Mouse (Mus musculus) spleen, postnatal 14 days (tissue): Measurements from ENCODE around the gene Pck1.
"Not testable (repeated sequence)": the region's sequence is repeated elsewhere in the genome, so short reads cannot be mapped to it uniquely, and the experiment has no call there.

Experiments
- DNase-seq, 2 experiments: peaks; one replicate each; pipeline ENCODE4 v3.0.0; 2021 to 2022; ENCODE audit warnings: low spot score in 2 of 2

Pck1 gene

DNA sequence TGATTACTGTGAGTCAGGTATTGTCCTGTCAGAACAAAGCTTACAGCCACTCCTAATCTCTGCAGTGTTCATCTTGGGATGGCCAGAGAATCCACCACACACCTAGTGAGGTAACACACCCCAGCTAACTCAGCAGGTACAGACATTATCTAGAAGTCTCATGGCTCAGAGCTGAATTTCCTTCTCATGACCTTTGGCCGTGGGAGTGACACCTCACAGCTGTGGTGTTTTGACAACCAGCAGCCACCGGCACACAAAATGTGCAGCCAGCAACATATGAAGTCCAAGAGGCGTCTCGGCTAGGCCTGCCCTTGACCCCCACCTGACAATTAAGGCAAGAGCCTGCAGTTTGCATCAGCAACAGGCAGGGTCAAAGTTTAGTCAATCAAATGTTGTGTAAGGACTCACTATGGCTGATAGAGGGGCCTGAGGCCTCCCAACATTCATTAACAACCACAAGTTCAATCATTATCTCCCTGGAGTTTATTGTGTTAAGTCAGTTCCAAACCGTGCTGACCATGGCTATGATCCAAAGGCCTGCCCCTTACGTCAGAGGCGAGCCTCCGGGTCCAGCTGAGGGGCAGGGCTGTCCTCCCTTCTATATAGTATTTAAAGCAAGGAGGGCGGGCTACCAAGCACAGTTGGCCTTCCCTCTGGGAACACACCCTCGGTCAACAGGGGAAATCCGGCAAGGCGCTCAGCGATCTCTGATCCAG lies at the start of gene Pck1:
Gene Pck1 (plus strand): TSS at position 613 of the 716 bp plus-strand sequence.
- DNase-seq: no peak

DNA sequence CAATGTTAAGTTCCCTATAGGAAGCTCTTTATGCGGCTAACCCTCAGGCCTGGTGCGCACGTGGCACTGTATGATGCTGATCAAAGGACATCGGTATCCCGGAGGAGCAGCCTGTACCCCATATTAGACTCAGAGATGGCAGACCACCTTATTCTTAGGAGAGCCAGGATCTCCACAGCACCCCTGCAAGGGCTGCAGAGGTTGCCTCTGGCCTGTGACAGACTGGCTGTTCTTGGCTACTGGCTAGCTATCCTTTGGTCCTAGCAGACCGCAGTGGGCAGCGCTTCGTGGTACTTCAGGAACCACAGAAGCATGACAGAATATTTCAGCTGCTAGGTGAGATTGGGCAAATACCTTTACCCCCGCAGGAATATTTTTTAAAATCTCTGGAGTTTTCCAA lies 46.4 kb upstream of the Pck1 start:
- DNase-seq: no peak

DNA sequence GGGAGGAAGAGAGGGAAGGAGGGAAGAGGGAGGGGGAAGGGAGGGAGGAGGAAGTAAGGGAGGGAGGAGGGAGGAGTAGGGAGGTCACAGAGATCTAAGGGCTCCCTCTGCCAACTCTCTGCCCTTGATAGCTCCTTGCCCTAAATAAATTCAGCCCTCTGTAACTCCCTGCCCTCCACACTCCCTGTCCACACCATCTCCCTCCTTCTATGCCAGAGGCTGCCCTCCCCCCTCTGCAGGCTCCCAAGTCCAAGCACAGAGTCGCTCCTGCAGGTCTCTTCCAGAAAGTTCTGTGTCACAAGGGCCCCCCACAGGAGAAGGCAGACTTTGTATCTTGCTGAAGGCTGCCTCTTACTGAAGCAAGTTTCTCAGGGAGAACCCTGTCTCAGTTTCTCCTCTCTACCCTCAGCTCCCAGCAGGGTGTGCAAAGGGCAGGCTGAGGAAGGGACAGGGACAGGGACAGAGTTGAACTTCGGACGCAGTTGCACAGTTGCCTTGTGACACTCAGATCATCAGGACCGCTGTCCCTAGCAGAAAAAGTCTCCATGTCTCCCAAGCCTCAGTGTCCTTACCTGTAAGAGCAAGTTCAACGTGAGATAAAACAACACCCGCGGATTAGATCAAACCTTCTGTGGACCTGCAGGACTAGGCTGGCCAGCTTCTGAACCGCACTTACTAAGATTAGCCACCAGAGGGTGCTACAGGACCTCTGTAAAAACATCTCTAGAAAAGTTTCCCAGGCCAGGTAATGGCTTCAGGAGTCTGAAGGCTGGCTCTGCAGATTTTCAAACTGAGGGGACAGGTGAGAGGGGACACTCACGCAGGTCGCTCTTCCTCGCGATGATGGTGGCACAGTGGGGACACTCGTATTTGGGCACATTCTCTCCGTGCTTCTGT lies 45.7 kb upstream of the Pck1 start:
- DNase-seq: peak in 1 of 2 experiments; percentile 44

DNA sequence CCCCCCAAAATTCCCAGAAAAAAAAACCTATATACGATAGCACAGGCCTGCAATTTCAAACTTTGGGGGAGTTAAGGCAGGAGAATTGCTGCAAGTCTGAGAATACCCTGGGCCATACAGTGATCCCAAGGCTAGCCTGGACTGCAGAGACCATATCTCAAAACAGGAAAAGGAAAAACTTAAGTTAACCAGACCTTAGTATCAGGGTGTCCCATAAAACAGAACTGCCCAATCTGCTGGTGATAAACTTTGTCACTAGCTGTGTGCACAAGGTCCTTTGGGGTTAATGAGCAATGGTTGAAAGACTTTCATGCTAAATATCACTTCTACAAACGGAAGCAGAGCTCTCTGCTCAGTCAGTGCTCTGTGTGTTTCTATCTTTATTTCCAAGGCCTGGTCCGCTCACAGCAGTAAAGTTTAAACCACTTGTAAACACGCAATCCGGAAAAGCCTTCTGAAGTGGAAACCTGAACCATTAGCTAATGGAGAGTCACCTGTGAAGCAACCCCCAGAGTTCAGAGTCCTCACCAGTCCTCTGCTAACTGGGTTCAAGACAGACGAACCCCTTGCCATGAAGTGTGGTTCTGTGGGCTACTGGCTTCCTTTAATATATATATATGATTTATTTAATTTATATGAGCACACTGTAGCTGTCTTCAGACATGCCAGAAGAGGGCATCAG lies 44.2 kb upstream of the Pck1 start:
- DNase-seq: no peak

DNA sequence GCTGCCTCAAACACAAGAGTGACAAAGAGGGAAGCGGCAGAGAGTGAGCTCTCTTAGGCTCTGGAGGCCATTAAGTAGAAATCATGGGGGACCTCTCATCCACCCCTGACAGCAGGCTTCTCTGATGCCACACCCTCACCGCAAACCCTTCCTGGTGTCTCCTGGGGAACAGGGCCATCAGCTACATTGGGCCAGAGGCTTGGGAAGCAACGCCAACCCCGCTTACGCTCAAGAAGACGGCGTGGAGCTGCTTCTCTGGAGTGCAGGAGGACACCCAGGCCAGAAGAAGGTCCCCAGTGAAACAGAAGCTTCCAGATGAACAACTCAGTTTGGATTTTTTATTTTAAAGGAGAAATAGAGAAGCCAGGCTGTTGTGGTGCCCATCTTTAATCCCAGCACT lies 43.3 kb upstream of the Pck1 start:
- no peak for DNase-seq

DNA sequence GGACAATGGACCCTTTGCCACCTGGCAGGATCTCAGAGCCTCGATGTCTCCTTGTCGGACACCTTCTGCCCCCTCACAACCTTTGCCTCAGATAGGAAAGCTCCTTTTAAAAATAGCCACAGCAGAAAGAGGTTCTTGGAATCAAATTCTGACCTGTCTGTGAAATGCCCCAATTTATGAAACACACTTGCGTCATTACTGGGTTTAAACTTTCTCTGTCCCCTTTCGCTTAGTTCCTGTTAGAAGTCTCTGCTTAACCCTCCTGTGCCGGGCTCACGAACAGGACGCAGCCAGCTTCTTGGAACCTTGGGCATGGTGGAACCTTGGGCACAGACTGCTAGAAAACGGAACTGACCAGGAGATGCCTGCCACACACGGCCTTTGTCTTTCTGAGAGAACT lies 42.3 kb upstream of the Pck1 start:
- no peak for DNase-seq

DNA sequence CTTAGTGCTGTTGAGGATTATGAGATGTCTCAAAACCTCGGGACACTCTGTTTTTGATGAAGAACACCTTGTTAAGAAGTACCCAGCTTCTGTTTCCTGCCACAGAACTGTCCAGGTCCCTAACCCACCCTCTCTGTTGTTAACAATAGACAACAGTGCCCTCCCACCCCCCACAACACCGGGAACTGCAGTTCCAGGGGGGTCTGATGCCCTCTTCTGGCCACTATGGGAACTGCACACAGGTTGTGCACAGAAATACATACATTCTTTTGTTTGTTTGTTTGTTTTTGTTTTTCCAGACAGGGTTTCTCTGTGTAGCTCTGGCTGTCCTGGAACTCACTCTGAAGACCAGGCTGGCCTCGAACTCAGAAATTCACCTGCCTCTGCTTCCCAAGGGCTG lies 39.1 kb upstream of the Pck1 start:
- DNase-seq: not testable (repeated sequence)

DNA sequence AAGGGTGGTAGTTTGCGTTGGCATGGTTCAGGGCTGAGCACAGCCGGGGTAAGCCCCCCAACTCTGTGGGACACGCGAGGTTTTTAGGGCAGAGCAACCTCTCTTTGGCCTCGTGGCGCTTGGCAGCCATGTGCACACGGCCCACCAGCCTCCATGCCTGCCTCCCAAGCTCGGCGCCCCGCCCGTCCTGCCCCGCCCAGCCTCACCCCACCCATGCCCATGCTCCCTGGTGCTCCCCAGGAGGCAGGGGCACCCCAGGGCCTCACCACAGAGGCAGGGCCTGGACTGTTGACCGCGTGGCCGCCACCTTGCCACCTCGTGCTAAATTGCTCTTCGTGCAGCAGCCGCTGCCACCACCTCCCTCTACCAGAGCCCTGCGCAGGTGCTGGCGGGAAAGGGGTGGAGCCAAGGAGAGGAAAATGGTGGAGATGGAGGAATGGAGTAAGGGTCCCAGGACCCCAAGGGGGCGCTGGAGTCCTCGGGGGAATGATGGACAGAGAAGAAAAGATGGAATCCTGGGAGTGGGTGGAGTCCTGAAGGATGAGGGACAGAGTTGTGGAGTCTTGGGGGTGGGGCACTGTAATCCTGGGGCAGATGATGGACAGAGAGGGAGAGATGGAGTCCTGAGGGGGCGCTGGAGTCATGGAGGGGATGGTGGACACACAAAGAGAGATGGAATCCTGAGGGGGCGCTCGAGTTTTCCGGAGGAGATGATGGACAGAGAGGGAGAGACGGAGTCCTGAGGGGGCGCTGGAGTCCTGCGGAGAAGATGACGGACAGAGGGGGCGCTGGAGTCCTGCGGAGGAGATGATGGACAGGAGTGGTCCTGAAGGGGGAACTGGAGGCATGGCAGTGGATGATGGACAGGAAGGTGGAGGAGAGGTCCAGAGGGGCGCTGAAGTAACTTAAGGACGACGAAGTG lies 33.6 kb upstream of the Pck1 start, which contains the start of gene Ctcfl:
Gene Ctcfl (minus strand): TSS at position 503 of the 922 bp plus-strand sequence.
- no peak for DNase-seq

DNA sequence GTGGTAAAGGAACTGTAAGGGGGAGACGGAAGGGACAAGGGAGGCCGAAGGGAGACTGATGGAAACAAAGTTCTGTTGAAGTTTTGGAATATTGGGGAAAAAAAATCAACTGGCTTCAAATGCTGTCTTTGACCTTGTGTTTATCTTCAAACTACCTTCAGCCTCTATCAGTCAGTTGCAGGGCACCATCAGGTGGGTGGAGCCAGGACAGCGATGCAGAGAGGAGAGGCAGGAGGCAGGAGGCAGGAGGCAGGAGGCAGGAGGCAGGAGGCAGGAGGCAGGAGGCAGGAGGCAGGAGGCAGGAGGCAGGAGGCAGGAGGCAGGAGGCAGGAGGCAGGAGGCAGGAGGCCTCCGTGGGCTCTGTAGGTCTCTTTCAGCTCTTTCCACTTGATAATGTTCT lies 32.7 kb upstream of the Pck1 start:
- DNase-seq: peak; percentile 48 to 49

DNA sequence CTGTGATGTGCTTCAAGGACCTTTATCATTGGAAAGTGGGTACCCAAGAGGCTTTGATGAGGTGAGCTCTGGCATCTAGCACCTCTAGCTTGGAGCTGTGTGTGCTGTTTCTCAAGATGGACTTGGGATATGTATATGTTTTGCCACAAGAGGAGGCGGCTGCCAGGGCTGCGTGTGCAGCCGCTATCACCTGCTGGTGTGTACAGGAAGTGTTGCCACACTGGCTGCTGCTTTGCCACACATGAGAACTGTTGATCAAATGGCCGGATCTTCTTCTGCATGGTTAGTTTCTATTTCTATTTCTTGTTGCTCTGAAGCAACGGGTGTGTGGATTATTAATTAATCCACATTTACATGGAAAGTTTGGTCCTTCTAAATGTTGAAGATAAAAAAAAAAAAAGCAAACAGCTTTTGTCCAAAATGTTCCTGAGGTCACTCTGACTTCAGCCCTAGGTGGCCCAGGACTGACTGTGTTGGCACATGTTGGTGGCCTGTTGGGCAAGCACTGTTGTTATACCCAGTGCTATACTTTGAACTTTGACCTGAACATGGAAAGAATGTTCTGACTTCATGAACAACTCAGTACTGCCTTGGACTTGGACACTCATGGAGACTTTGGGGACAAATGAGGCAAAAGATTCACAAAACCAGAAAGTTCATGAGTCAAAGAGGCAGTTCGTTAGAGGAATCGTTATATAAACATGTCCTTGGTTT lies 28.7 kb upstream of the Pck1 start:
- no peak for DNase-seq

DNA sequence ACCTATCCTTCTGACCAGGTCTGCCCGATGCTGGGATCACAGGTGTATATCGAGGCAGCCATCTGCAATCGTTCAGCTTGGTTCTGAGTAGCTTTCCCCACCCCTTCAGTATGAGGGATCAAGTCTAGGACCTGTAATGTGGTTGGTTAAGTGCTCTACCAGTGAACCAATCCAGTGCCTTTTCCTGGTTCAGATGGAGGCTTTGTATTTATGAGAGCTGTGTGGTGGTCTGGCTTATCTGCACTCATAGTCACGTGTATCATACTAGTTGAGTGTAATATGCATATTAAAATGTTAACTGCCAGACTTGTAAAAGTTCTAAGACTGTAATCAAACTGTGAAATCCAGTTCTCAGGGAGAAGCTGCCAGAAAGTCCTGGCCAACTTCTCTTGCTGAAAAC lies 26.5 kb upstream of the Pck1 start:
- no peak for DNase-seq

DNA sequence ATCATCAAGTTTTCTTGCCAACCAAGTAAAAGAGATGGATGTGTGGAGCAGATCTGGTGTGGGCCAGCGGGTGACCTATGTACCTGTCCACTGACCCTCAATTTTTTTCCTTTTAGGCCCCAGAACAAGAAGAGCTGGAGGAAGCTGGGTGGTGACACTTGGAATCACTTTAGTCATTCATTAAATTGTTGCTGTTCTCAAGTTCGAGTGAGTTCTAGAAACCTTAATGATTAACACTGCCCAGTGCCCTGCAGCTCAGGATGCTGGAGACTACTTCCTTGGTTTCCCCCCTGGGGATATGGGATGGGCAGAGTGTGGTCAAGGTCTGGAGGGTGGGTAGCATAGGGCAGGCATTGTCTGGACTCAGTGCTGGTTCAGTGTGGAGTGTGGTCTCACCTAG lies 23.7 kb upstream of the Pck1 start:
- DNase-seq: no peak

DNA sequence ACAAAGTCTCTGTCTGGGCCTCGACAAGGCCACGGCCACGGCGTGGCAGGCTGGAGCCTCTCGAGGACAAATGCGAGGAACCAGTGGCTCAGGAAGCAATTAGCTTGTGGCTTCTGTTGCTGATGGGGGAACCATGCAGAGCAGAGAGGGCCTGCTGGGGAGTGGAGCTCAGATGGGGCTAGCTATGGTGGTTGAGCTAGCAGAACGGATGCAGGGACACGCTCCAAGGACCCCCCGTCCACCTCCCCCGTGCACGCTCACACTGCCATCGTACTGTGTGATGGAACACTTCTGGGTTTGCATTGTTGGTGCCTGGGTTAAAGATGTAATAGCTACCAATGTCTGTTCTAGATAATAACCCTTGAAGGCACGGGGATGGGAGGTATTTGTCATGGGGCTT lies 20.6 kb upstream of the Pck1 start:
- DNase-seq: no peak

DNA sequence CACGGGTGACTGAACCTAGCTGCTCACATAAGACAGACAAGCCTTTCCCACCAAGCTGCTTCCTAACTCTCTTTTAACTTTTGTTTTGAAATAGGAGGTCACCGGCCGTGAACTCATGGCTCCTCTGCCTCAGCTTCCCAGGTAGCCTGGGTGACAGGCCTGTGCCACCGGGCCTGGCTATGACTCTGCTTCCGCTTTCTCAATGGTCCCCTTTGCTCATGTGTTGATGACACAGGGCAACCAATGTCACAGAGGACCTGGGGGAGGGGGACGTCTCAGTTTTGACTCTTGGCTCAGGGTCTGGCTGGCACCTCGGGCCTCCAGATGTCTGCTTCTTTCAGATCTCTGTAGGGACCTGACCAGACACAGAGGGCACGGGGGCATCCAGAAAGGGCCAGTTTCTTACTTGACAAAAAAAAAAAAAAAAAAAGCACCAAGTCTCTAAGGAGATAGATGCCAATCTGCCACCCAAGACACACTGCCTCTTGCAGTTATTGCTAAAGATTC lies 20.0 kb upstream of the Pck1 start:
- DNase-seq: no peak

DNA sequence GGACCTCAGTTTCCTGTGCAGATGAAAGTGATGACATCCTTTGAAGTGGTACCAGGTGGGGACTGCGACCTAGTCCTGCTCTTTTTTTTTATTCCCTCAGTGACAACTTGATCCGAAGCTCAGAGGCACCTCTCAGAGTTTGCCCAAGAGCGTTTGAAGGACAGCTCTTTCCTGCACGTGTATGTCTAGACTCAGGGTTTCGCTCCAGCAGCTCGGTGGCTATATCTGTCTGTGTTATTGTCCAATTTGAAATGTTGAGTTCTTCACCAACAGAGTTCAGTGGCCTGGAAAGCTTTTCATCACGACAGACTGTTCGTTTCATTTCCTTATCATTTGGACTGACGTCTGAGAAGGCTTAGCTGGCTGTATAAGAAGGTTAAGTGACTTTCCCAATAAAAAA lies 18.2 kb upstream of the Pck1 start:
- DNase-seq: no peak

DNA sequence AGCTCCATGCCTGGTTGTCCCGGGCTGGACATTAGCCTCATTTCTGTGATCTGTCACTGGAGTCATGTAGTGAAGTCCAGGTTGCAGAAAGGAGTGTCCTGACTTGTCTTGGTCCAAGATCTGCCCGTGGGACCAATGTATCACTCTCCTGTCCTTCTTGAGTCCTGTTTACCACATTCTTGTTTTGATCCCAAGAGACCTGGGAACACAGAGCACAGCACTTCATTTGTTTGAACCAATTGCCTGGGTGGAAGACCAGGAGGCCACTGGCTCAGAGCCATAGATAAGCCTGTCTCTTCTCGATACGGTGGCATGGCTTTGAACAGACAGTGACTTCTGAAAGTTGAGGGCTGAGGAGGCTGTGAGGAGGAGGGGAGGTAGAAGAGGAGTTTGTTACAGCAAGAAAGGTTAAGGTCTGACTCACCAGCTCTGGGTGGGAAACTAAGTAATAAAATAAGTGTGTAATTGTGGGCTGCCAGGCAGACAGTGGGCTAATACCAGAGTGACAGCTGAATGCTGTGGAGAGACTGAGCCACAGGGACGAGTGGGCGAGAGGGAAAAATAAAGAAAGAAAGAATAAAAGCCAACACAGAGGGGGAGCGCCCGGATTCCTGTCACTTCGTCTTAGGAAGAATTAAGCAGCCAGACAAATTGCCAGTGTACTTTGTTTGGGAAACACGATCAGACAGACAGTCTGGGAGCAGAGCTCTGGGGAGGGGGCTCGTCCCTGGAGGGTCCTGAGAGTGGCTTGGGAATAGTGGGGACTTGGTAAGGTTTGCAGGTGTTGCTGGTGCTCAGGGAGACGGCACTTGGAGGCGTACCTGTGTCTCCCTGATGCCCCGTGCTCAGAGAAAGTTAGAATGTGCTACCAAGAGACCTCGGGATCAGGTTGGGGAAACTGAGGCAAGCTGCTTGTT lies 14.3 kb upstream of the Pck1 start:
- DNase-seq: no peak

DNA sequence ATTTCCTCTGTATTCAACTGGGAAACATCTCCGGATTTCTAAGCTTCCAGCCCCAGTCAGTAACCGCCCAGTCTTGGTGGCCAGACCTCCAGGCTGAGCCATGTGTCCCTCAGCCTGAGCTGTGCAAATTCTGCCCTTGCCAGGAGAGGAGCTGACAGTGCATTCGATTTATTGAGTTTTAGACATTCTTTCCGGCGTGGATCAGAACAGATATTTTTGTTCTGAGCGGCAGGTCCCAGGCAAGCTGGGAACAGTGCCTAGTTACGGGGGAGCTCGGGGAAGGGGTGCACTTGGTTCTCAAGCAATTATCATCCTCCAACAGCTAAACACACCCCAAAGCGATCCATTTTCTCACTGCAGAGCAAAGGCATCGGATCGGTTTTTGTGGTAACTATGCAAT lies 9.2 kb upstream of the Pck1 start:
- no peak for DNase-seq

DNA sequence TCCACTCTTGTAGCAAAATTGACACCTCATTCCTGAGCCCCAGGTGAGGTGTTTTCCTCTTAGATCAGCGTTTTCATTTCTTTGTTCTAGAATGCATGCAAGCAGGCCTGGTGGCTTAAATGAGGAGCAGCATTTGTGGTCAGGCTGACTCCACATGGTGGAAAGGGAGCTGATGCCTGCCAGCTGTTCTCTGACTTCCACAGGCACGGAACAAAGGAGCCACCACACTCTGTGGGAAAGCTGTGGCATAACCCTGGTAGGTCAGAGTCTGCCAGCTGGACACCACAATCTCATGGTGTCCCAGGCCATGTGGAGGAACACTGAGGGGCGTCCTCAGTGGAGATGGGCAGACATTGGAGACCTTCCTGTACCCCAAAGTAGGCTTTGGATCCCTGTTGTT lies 7.0 kb upstream of the Pck1 start:
- DNase-seq: no peak

DNA sequence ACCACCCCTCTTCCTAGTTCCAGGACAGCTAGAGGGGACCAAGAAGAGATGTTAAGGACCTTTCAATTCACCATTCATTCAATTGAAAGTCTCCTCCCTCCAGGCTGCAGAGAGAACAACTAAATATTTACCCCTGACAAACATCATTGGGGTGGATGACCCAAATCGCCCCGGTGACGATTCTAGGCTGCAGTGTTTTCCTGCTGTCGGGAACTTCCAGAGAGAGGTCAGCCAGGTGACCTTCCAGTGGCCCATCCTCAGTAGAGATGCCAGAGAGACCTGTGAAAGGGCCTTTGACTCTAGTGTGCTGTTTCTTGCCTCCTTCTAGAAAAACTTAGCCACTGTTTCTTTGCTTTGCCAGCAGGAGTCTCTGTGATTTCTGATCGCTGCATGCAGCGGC lies 6.1 kb upstream of the Pck1 start:
- no peak for DNase-seq

DNA sequence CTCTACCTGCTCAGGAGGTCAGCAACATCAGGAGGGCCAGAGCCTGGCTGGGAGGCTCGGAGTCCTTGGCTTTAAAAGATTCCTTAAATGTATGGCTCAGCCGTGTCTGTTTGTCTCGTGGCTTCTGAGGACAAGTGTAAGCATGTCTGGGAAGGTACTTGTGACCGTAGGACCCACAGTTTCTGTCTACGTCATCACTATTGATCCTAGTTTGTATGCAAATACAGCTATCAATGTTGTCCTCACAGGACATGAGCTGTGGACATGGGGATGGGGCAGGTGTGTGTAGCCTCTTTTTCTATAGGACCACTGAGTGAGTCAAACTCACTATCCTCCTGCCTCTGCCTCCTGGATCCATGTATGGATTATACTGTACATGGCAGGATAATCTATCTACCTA lies 4.8 kb upstream of the Pck1 start:
- no peak for DNase-seq
